Mouse (Mus musculus): ENCODE measurements around the gene Zxdc. TPM values are rescaled to one million over a fixed set of nuclear protein-coding genes. Genes with fewer than 3 reads are reported as not detected.
A peak's percentile ranks its signal among the peaks of the same experiment; 100 is the strongest.

Zxdc gene
- polyA plus RNA-seq (2015; fragmentation: Nextera tagmentation; extraction: Ambion mirVana) = 2.9 and 3.0 TPM in 2 replicates

DNA sequence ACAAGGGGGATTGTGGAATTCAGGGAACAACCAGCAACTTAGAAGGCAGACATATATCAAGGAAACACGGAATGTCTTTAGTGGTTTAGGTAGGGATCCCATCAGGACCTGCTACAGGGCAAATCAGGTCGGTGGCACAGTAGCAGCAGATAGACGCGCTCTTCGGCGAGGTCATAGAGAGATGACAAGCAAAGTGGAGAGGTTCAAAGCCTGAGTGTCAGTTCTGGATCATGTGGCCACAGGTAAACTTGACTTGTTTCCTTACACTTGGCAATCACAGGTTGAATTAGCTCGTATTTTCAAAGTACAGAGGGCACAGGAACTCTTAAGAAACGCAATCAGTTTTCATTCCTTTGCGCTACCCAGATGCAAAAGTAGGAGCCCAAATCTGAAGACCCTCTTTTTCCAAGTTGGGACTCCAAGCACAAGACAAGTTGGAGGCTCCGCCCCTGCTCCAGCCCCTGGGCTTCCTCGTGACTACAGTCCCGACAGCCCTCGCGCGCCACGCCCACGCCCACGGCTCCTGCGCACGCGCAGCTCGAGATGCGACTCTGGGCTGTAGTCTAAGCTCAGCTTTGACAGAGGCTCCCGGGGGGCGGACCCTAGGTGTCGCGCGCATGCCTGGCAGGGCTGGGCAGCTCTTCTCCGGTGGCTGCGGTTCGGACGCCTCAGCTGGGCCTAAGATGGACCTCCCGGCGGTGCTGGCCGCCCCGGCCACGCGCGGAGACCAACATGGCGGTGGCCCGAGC is at the start of gene Zxdc:
Gene Zxdc, plus strand, starts transcription at position 517 of the 749 bp plus-strand sequence.
- peak; percentile 93 for ATAC-seq (ENCODE audit: insufficient read depth)
- Histone ChIP-seq H3K9ac (peak within 1 kb of the TSS; percentile 75), H3K27me3 (no peaks in the 10 kb centered on the region), H3K4me3 (replicated peaks) (peak within 1 kb of the TSS; percentile 85), H3K36me3 (replicated peaks) (peaks cover 18% of the 10 kb centered on the region), H3K9me3 (replicated peaks) (no peaks in the 10 kb centered on the region), H3K4me2 (peak within 1 kb of the TSS; percentile 84), H3K4me1 (replicated peaks) (peaks cover 42% of the 10 kb centered on the region), H3K27ac (replicated peaks) (peak within 1 kb of the TSS; percentile 77)
- 5% methylated on average over 41 of the region's 41 CpGs for WGBS (ENCODE audit: insufficient replicate concordance)

- H3K4me1 ChIP-seq (replicated peaks) = peaks cover 16% of the 10 kb centered on the region
- H3K4me3 ChIP-seq (replicated peaks) = no peak overlapping the region
- peak overlapping the region; percentile 25 for H3K4me2 ChIP-seq
- H3K9ac ChIP-seq = no peak overlapping the region
- 47% methylated on average over 5 of the region's 5 CpGs for WGBS (ENCODE audit: insufficient replicate concordance)
- ATAC-seq (ENCODE audit: insufficient read depth) = peak; percentile 66
- H3K36me3 ChIP-seq (replicated peaks) = no peaks in the 10 kb centered on the region; the same call in 1 of the 2 replicates
- peak overlapping the region; percentile 79 for H3K27ac ChIP-seq (replicated peaks)
- no peaks in the 10 kb centered on the region for H3K27me3 ChIP-seq
- no peaks in the 10 kb centered on the region for H3K9me3 ChIP-seq (replicated peaks)
These were observed 48.9 kb upstream of the Zxdc start for GRCm38 (mm10) chr6:90320429-90320828.

- 19% methylated on average over 4 of the region's 4 CpGs for WGBS (ENCODE audit: insufficient replicate concordance)
- Histone ChIP-seq H3K9ac (no peak overlapping the region), H3K27me3 (no peaks in the 10 kb centered on the region), H3K4me2 (no peak overlapping the region), H3K36me3 (replicated peaks) (no peaks in the 10 kb centered on the region), H3K4me3 (replicated peaks) (no peak overlapping the region), H3K27ac (replicated peaks) (peak overlapping the region; percentile 79; the same call in 1 of the 2 replicates), H3K9me3 (replicated peaks) (no peaks in the 10 kb centered on the region), H3K4me1 (replicated peaks) (peaks cover 16% of the 10 kb centered on the region)
- no peak for ATAC-seq (ENCODE audit: insufficient read depth)
These were observed 47.5 kb upstream of the Zxdc start for GRCm38 (mm10) chr6:90321811-90322210.

DNA sequence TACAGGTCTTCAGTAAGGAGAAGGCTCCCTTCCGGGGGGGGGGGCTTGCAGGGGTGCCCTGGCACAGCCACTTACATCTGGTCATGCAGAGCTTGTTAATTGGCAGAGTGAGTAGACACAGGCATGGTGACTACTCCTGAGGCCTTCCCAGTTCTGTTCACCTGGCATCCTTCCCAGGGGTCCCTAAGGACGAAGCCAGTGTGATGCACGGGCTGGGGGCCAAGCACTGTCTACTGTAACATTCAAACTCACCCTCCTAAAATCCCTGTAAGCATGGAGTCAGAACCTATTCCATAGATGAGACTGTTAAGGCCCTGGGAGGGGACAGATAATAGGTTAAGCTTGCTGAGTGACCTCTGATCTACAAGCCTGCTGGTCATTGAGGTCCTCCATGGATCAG is 45.3 kb upstream of the Zxdc start:
- Histone ChIP-seq H3K36me3 (replicated peaks) (no peaks in the 10 kb centered on the region), H3K9ac (no peak overlapping the region), H3K4me1 (replicated peaks) (peaks cover 14% of the 10 kb centered on the region), H3K27me3 (no peaks in the 10 kb centered on the region), H3K4me3 (replicated peaks) (no peak overlapping the region; the same call in none of the 2 replicates), H3K4me2 (peak overlapping the region; percentile 51), H3K27ac (replicated peaks) (no peak overlapping the region), H3K9me3 (replicated peaks) (no peaks in the 10 kb centered on the region)
- no peak for ATAC-seq (ENCODE audit: insufficient read depth)
- WGBS (ENCODE audit: insufficient replicate concordance) = 54% methylated on average over 3 of the region's 3 CpGs

DNA sequence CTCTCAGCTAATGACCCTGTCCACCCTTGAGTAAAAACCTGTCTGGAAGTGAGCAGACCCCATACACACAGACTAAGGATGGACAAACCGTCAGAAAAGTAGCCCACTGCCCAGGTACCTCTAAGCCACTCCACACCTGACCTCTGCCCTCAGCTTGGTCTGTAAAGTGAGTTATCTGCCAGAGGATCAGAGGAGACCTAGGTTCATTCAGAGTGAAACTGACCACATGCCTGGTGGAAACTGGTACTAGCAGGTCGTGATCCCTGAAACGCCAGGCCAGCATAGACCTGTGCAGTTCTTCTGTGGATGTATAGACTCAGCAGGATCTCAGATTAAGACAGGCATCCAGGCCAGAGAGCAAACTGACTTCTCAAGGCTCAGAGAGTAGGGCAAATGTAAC is 44.8 kb upstream of the Zxdc start:
- no peaks in the 10 kb centered on the region for H3K27me3 ChIP-seq
- peak overlapping the region; percentile 51 for H3K4me2 ChIP-seq
- H3K36me3 ChIP-seq (replicated peaks) = no peaks in the 10 kb centered on the region
- H3K4me3 ChIP-seq (replicated peaks) = peak overlapping the region; percentile 47
- 37% methylated on average over 3 of the region's 3 CpGs for WGBS (ENCODE audit: insufficient replicate concordance)
- 0 out of 2 replicates have a peak overlapping the region, but pooled peaks have one; percentile 21 for H3K9ac ChIP-seq
- peak overlapping the region; percentile 60; the same call in 1 of the 2 replicates for H3K27ac ChIP-seq (replicated peaks)
- peak; percentile 40 for ATAC-seq (ENCODE audit: insufficient read depth)
- H3K9me3 ChIP-seq (replicated peaks) = no peaks in the 10 kb centered on the region
- peaks cover 11% of the 10 kb centered on the region for H3K4me1 ChIP-seq (replicated peaks)

DNA sequence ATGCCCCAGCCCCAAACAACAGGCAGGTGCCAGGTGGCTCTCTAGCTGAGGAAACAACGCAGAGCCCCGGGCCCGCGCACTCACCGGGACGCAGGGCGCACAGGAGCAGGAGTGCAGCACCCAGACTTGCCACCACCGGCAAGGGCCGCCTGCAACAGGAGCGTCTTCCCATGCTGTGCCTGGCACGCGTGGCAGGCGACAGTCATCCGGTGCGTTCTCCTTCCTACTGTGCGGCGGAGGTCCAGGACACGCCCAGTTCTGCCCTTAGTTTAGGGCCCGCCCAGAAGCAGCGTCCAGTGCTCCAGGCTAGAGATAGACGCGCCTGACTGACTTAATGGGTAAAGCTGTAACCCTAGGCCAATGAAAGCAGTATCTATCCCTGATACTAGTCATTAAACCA is 44.3 kb upstream of the Zxdc start, which contains the start of gene Chst13:
Gene Chst13, minus strand, starts transcription at position 195 of the 400 bp plus-strand sequence.
- peak within 1 kb of the TSS; percentile 60; the same call in 1 of the 2 replicates for H3K27ac ChIP-seq (replicated peaks)
- peaks cover 8% of the 10 kb centered on the region for H3K4me1 ChIP-seq (replicated peaks)
- peak; percentile 48; the same call in 1 of the 2 replicates for ATAC-seq (ENCODE audit: insufficient read depth)
- WGBS (ENCODE audit: insufficient replicate concordance) = 8% methylated on average over 22 of the region's 22 CpGs
- H3K9ac ChIP-seq = 0 out of 2 replicates have a peak within 1 kb of the TSS, but pooled peaks have one; percentile 21
- peak within 1 kb of the TSS; percentile 51 for H3K4me2 ChIP-seq
- H3K27me3 ChIP-seq = no peaks in the 10 kb centered on the region
- H3K36me3 ChIP-seq (replicated peaks) = no peaks in the 10 kb centered on the region
- no peaks in the 10 kb centered on the region for H3K9me3 ChIP-seq (replicated peaks)
- H3K4me3 ChIP-seq (replicated peaks) = peak within 1 kb of the TSS; percentile 47

DNA sequence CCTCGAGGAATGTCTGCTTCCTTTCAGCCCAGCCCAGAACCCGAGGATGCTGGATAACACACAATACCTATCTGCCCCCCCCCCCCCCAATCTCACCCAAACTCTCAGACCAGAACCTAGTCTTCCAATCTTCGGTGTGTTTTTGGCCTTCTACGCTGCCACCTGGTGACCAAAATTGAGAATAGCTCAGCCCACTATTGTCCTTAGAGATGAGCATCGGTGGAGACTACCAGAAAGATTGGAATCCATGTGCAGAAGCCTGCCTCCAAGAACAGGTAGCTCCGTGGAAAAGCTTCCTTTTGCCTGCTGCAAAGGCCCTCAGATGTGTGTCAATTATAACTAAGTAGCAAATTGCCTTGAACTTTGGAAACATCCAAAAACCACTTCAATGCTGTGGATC is 41.6 kb upstream of the Zxdc start:
- Histone ChIP-seq H3K36me3 (replicated peaks) (no peaks in the 10 kb centered on the region), H3K9me3 (replicated peaks) (no peaks in the 10 kb centered on the region), H3K27me3 (no peaks in the 10 kb centered on the region), H3K4me1 (replicated peaks) (no peaks in the 10 kb centered on the region), H3K27ac (replicated peaks) (no peak overlapping the region), H3K4me2 (no peak overlapping the region), H3K4me3 (replicated peaks) (no peak overlapping the region), H3K9ac (no peak overlapping the region)
- 14% methylated on average over 6 of the region's 6 CpGs for WGBS (ENCODE audit: insufficient replicate concordance)
- ATAC-seq (ENCODE audit: insufficient read depth) = no peak

DNA sequence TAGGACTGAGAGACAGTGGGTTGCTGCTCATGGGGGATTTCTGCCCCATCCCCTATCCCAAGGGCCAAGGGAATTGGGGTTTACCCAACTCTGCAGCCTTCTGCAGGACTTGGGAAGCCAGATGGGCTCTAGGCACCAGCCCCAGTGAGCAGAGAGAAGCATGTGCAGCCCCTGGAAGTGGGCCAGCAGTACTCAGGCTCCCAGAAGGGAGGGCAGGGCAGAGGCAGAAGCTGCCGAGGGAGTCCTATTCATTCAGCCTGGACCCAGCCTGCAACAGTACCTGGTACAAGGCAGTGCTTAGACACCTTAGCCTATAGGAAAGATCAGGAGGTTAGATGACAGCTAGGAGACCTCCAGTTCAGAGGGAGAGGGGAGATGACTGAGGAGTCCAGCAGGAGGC is 39.3 kb upstream of the Zxdc start:
- Histone ChIP-seq H3K9me3 (replicated peaks) (no peaks in the 10 kb centered on the region), H3K9ac (no peak overlapping the region), H3K4me2 (no peak overlapping the region), H3K4me1 (replicated peaks) (no peaks in the 10 kb centered on the region), H3K36me3 (replicated peaks) (no peaks in the 10 kb centered on the region), H3K4me3 (replicated peaks) (no peak overlapping the region), H3K27me3 (no peaks in the 10 kb centered on the region), H3K27ac (replicated peaks) (no peak overlapping the region)
- no peak for ATAC-seq (ENCODE audit: insufficient read depth)
- WGBS (ENCODE audit: insufficient replicate concordance) = 20% methylated on average over 1 of the region's 1 CpGs

- peak within 1 kb of the TSS; percentile 68 for H3K27ac ChIP-seq (replicated peaks)
- peak within 1 kb of the TSS; percentile 43 for H3K4me3 ChIP-seq (replicated peaks)
- 60% methylated on average over 7 of the region's 7 CpGs for WGBS (ENCODE audit: insufficient replicate concordance)
- no peaks in the 10 kb centered on the region; the same call in 1 of the 2 replicates for H3K4me1 ChIP-seq (replicated peaks)
- peak within 1 kb of the TSS; percentile 48 for H3K4me2 ChIP-seq
- ATAC-seq (ENCODE audit: insufficient read depth) = peak; percentile 84
- no peaks in the 10 kb centered on the region for H3K27me3 ChIP-seq
- H3K36me3 ChIP-seq (replicated peaks) = no peaks in the 10 kb centered on the region
- peak within 1 kb of the TSS; percentile 18; the same call in 1 of the 2 replicates for H3K9ac ChIP-seq
- no peaks in the 10 kb centered on the region for H3K9me3 ChIP-seq (replicated peaks)
These were observed 36.5 kb upstream of the Zxdc start, which contains the start of gene Uroc1 for GRCm38 (mm10) chr6:90332561-90333425. Uroc1 (plus strand) TSS chr6:90333284.

DNA sequence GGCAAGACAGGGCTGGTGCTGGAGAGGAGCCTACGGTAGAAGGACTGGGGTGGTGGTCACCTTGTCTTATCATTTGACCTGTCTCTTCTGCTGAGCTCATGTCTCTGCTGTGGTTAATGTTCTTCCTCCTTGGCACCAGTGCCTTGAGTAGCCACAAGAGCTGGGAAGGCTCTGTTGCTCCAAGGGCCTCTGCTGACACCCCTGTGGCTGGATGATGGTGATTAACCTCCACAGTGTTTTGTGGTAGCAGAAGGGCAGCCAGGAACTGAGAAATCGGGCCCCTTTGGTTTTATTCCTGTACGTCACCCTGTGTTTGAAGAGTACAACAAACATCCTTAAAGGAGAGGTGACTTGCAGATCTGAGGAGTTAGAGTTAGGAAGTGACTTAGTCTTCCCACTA is 35.0 kb upstream of the Zxdc start:
- Histone ChIP-seq H3K27ac (replicated peaks) (0 out of 2 replicates have a peak overlapping the region, but pooled peaks have one; percentile 68), H3K27me3 (no peaks in the 10 kb centered on the region), H3K4me1 (replicated peaks) (no peaks in the 10 kb centered on the region; the same call in 1 of the 2 replicates), H3K9me3 (replicated peaks) (no peaks in the 10 kb centered on the region), H3K4me2 (peak overlapping the region; percentile 48), H3K9ac (no peak overlapping the region), H3K4me3 (replicated peaks) (peak overlapping the region; percentile 43), H3K36me3 (replicated peaks) (no peaks in the 10 kb centered on the region; the same call in 1 of the 2 replicates)
- WGBS (ENCODE audit: insufficient replicate concordance) = 42% methylated on average over 3 of the region's 3 CpGs
- no peak for ATAC-seq (ENCODE audit: insufficient read depth)

Data from liver, embryonic 15.5 days (tissue).